Mouse (Mus musculus): Measurements from ENCODE around the gene Cnn1.
"Not testable (repeated sequence)": the region's sequence is repeated elsewhere in the genome, so short reads cannot be mapped to it uniquely, and the experiment has no call there.

Gene Cnn1

DNA sequence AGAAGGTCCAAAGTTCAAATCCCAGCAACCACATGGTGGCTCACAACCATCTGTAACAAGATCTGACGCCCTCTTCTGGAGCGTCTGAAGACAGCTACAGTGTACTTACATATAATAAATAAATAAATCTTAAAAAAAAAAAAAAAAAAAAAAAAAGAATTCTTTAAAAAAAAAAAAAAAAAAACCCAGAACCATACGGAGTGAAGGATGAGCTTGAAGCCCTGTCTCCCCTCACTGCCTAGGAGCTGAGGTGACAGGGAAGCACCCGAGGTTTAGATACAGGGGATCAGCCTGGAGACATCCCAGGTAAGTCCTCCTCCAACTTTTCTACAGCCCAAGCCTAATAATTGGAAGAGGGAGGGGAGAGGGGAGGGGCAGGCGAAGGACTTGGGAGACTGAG lies 23.2 kb upstream of the Cnn1 start:
- in situ Hi-C loops (cut with MboI, MseI), result not testable (repeated sequence)

GRCm38 (mm10) chr9:22076223-22076622 lies 22.8 kb upstream of the Cnn1 start:
- in situ Hi-C loops (cut with MboI, MseI), result no loop called here

GRCm38 (mm10) chr9:22084667-22085021 lies 14.4 kb upstream of the Cnn1 start:
- in situ Hi-C loops (cut with MboI, MseI), result no loop called here

DNA sequence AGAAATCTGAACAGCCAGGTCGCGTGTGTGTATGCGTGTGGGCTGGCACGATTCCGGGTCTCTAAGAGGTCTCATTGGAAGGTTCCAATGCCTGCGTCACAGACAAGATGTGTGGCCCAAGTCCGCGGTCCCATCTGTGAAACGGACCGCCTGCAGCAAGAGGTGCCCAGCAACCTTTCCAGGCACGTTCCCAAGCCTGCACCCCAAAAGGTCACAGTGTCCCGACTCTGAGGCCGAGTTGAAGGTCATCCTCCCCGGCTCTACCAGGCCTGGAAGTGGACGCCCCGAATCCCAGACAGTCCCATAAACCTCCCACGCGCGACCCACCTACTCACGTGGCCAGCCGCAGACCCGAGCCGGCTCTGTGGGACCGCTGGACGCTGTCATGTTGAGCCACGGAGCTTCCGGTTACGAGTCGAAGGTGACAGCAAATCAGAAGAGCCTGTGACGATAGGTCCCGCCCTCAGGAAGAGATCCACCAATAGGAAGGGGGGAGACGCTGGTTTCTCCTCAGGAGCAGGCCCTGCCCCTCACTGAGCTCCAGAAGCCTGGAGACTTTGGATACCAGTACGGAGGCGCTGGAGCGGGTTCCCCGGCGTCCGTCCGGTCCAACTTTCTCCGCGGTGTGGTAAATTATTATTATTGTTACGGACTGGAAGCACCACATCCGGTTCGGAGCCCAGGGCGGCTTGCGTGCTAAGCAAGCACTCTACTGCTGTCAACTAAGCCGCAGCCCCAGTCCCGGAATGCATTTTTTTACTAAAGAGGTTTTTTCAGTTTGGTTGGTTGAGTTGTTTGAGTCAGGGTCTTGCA lies 13.8 kb upstream of the Cnn1 start, which contains the start of gene Ecsit:
TSS of gene Ecsit (minus strand) at position 417 of the 813 bp plus-strand sequence.
- in situ Hi-C loops (cut with MboI, MseI), result no loop called here

DNA sequence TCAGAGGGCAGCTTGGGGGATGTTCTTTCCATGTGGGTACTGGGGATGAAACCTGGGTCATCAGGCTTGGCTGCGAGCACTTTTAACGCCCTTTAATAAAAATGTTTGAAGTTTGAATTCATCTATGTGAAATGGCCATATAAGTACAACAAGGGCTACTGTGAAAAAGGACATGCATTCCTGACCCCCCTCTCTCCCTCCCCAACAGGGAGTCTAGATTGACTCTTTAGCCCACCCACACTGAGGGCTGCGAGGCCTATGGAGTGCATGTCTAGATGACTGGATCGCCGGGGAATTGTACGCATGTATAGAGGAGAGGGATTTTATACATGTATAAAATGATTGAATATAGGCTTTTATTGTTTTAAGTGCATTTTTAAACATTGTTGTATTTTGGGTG lies 13.0 kb upstream of the Cnn1 start:
- in situ Hi-C loops (cut with MboI, MseI), result no loop called here

DNA sequence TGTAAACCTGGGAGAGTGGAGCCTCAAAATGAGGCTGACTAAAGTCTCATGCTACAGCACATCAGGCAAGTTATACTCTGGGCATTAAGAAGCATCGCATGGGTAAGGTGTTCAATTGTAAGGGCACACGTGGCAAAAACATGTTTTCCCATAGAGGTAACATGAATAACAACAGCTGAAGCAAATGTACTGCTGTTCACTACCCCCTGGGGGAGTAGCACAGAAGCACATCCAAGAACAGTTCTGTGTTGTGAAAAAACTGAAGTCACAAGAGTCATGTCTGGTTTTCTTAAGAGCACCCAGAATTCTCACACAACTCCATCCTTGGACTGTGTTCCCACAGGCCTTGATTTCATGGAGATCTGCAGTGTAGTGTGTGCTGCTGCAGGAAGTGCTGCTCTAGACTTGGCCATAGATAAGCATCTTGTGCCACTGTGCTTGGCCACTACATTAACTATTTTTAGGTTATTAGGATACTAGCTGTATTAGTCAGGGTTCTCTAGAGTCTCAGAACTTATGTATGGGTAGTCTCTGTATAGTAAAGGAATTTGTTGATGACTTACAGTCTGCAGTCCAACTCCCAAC lies 11.9 kb upstream of the Cnn1 start:
- in situ Hi-C loops (cut with MboI, MseI), result no loop called here

DNA sequence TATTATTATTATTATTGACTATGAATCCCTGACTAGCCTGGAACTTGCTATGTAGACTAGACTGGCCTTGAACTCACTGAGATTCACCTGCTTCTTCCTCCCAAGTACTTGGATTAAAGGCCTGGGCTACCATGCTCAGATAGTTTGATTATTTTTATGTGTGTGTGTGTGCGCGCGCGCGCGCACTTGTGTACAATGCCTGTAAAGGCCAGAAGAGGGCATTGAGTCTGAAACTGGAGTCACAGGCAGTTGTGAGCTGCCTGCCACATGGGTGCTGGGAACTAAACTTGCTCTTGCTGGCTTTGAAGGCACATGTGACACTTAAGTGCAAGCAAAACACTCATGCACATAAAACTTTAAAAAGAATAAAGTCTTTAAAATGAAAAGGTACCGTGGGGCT lies 9.7 kb upstream of the Cnn1 start:
- in situ Hi-C loops (cut with MboI, MseI), result no loop called here

GRCm38 (mm10) chr9:22089986-22090385 lies 9.0 kb upstream of the Cnn1 start:
- in situ Hi-C loops (cut with MboI, MseI), result no loop called here

DNA sequence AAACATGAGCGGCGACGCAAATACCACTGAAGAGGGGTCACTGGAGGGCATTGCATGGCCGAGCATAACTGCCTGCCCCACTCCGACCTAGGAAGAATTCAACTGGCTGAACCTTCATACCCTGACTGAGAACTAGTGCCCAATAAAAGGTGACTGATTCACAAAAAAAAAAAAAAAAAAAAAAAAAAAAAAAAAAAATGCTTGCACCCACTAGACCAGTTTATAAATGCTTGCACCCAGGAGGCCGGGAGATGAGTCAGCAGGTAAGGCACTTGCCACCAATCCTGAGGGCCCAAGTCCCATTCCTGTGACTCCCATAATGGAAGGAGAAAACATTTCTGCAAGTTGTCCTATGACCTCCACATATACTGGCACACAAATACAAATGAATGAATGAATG lies 6.3 kb upstream of the Cnn1 start:
- in situ Hi-C loops (cut with MboI, MseI), result no loop called here

DNA sequence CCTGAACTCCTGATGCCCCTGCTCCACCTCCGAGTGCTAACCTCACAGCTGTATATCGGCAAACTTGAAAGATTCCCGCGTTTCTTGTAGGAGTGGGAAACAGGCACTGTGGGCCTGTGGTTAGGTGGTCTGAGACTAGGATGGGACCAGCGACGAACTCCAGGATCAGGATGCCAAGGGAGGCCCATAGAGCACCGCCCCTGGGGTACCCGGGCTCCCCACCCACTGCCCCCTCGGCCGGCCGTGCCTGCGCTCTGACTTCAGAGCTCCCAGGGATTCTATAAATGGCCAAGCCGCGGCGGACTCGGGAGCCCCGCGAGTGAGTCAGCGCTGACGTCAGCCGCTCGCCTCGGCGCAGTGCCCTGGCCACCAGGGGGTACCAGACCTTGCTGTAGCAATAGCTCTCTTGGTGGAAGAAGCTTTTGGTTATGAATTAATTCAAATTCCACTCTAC lies 3.1 kb upstream of the Cnn1 start:
- in situ Hi-C loops (cut with MboI, MseI), result no loop called here

- in situ Hi-C loops (cut with MboI, MseI), result no loop called here
Measured at GRCm38 (mm10) chr9:22099922-22100321, 906 bp downstream of the Cnn1 start.

DNA sequence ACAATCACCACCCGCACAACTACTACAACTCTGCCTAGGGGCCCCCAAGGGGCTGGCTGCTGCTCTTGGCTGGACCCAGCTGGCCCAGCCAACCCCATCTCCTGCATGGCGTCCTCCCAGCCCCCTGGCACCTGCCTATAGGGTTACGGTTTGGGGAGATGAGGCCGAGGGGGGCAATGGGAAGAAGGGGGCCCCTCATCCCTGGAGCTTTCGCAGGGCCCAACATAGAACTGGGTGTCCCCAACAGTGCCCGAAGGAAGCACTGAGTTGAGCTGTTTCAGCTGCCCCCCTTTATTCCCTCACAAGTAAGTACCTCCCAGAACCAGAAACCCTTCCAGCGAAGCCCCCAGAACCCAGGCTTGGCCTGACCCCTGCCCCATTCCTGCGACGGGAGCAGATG lies 9.2 kb downstream of the Cnn1 start:
- in situ Hi-C loops (cut with MboI, MseI), result no loop called here

GRCm38 (mm10) chr9:22115635-22116034 lies 16.6 kb downstream of the Cnn1 start:
- in situ Hi-C loops (cut with MboI, MseI), result no loop called here

- in situ Hi-C loops (cut with MboI, MseI), result no loop called here
Measured at GRCm38 (mm10) chr9:22116086-22116485, 17.1 kb downstream of the Cnn1 start.

- in situ Hi-C loops (cut with MboI, MseI), result no loop called here
Measured at GRCm38 (mm10) chr9:22116740-22117426, 17.9 kb downstream of the Cnn1 start, which contains the start of gene Elof1. TSS of gene Elof1 (minus strand) at chr9:22117172.

DNA sequence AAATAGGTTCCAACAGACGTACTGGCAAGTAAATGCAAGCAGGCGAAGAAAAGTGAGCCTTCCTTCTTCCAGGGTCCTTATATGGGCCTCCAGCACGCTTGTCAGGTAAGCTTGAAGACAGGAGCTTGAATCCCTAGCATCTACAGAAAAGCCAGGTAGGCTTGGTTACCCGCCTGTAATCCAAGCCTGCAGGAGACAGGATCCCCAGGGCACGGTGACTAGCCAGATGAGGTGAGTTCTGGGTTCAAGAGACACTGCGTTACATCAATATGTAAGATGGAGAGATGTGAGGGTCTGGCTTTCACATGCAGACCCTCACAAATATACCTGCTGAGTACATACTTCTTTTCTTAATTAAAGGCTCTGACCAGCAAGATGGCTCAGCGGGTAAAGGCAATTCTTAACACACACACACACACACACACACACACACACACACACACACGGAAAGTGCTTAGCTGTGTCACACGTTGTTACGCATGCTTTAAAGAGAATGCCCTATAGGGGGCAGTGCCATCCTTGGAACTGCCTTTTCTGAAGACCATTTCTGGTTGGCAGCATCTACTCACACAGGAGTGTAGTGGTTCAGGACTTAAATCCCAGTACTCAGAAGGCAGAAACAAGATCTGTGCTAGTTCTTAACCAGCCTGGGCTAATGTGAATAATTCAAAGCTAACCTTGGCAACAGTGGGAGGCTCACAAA lies 18.9 kb downstream of the Cnn1 start:
- in situ Hi-C loops (cut with MboI, MseI), result no loop called here

- in situ Hi-C loops (cut with MboI, MseI), result no loop called here
Measured at GRCm38 (mm10) chr9:22119543-22119942, 20.5 kb downstream of the Cnn1 start.

GRCm38 (mm10) chr9:22121545-22121944 lies 22.5 kb downstream of the Cnn1 start:
- in situ Hi-C loops (cut with MboI, MseI), result no loop called here

DNA sequence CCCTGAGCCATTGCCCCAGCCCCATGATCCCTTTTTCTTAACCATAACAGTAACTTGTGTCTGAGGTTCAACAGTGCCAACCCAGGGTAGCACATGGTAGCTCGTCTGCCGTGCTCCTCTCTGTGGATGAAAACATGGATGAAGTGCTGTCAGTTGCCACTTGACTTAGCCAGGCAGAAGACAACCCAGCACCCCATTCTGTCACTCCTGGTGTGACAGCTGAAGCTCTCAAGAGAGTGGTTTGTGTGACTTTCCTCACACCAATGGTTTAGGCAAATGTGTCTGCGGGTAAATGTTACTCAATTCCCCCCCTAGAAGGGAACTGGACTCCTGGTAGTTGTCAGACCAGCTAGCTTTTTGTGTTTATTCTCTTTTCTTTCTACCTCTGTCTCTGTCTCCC lies 23.0 kb downstream of the Cnn1 start:
- in situ Hi-C loops (cut with MboI, MseI), result no loop called here

DNA sequence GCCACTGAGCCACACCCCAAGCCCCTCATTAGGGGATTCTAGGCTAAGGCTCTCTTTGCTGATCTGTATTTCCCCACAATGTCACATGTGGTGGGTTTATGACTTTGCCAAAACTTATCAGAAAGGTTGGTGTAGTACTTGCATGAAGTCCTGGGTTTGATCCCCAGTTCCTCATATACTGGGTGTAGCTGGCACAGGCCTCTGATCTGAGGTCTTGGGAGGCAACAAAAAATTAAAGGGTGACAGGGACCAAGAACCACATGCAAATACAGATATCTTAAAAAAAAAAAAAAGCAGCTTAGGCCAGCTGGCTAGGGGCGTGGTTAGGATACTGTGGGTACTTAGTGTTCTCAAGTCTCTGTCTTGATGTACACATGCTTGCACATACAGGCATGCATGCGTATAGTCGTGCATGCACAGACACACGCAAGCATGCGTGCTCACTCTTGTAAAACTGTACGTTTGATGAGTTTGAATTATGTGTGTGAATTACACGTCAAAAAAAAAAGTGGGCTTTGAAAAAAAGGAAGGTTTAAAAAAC lies 24.1 kb downstream of the Cnn1 start:
- in situ Hi-C loops (cut with MboI, MseI), result no loop called here

GRCm38 (mm10) chr9:22124169-22124568 lies 25.2 kb downstream of the Cnn1 start:
- in situ Hi-C loops (cut with MboI, MseI), result no loop called here
